Mouse (Mus musculus) spleen, postnatal 4 days (tissue): ENCODE data around the gene Ifitm6.
"Not testable (repeated sequence)": the region's sequence is repeated elsewhere in the genome, so short reads cannot be mapped to it uniquely, and the experiment has no call there.

ENCODE experiments used
- DNase-seq, 2 experiments: peaks; one replicate each; pipeline ENCODE4 v3.0.0; 2022; ENCODE audit warnings: low spot score in 2 of 2

Gene Ifitm6

GRCm38 (mm10) chr7:140971479-140972171 lies 46.1 kb downstream of the Ifitm6 start:
- peak in 1 of 2 experiments; percentile 53 for DNase-seq

GRCm38 (mm10) chr7:140970931-140971330 lies 46.8 kb downstream of the Ifitm6 start:
- DNase-seq = peak in 1 of 2 experiments; percentile 56

- not testable (repeated sequence) for DNase-seq
Measured at GRCm38 (mm10) chr7:140968710-140969109, 49.0 kb downstream of the Ifitm6 start.

GRCm38 (mm10) chr7:140967862-140968591 lies 49.7 kb downstream of the Ifitm6 start:
- peak in 1 of 2 experiments; percentile 56 for DNase-seq

GRCm38 (mm10) chr7:140966921-140967320 lies 50.8 kb downstream of the Ifitm6 start, which contains the start of gene Ifitm1:
TSS of gene Ifitm1 (plus strand) at chr7:140967221.
- DNase-seq = no peak
